Mouse (Mus musculus) intestine, postnatal 0 days (tissue): Measurements from ENCODE around the gene Ppp2r5d. TPM values are rescaled to one million over a fixed set of nuclear protein-coding genes. Genes with fewer than 3 reads are reported as not detected.

Source experiments
- ATAC-seq: fragments of 200-750 bp; cut with Nextera tagmentation; 2 replicates; pipeline ENCODE4 v1.8.0; 2017; ENCODE audit warnings: mild to moderate bottlenecking, moderate TSS enrichment, moderate library complexity
- H3K27ac ChIP-seq: fragments of 300-500 bp; sonication (generic); 2 replicates; pipeline ENCODE4 v1.5.1; 2014; ENCODE audit warnings: mild to moderate bottlenecking, low read depth, low read length, moderate library complexity
- H3K27me3 ChIP-seq: fragments of 300-500 bp; sonication (generic); replicated peaks from 2 replicates; pipeline ENCODE4 v1.6.1; 2014; ENCODE audit warnings: low read length, mixed read lengths; ENCODE audit not compliant: control insufficient read depth, insufficient read depth
- H3K36me3 ChIP-seq: fragments of 300-500 bp; sonication (generic); 2 replicates; pipeline ENCODE4 v1.6.1; 2014; ENCODE audit warnings: mild to moderate bottlenecking, moderate library complexity; ENCODE audit not compliant: control insufficient read depth, insufficient read depth
- H3K4me1 ChIP-seq: fragments of 300-500 bp; sonication (generic); replicated peaks from 2 replicates; pipeline ENCODE4 v1.6.1; 2014; ENCODE audit warnings: antibody characterized with exemption, low read length, mixed read lengths; ENCODE audit not compliant: control insufficient read depth, insufficient read depth
- H3K4me2 ChIP-seq: fragments of 300-500 bp; sonication (generic); replicated peaks from 2 replicates; pipeline ENCODE4 v1.6.1; 2014; ENCODE audit warnings: low read depth, mild to moderate bottlenecking, moderate library complexity
- H3K4me3 ChIP-seq: fragments of 300-500 bp; sonication (generic); 2 replicates; pipeline ENCODE4 v1.5.1; 2014; ENCODE audit warnings: low read depth, low read length
- H3K9ac ChIP-seq: fragments of 300-500 bp; sonication (generic); 2 replicates; pipeline ENCODE4 v1.6.1; 2014; ENCODE audit warnings: mild to moderate bottlenecking, low read depth, low read length
- H3K9me3 ChIP-seq: fragments of 300-500 bp; sonication (generic); 2 replicates; pipeline ENCODE4 v1.6.1; 2016; ENCODE audit warnings: mixed run types; ENCODE audit not compliant: control insufficient read depth
- CTCF ChIP-seq: sonication (generic); IDR thresholded peaks from 2 replicates; pipeline ENCODE4 v1.5.1; 2016; ENCODE audit warnings: low read depth, mild to moderate bottlenecking, control low read depth, antibody characterized with exemption, moderate library complexity
- whole genome bisulfite sequencing: fragments of 180-500 bp; shearing (Covaris S2); extraction: QIAGEN DNeasy Blood & Tissue Kit; methylation state at CpG from one replicate; pipeline ENCODE4 v1.1.7; 2014; 5-methylcytosine and 5-hydroxymethylcytosine counted together
- polyA plus RNA-seq: library from polyadenylated mRNA; unstranded; fragments of >200 nt; fragmentation: Nextera tagmentation; extraction: Ambion mirVana; gene quantifications from 2 replicates; pipeline ENCODE4 v1.2.1, GENCODE M21; 2015

Gene Ppp2r5d
- polyA plus RNA-seq, 1 experiment from 2014 or later, result 25.9 TPM

- H3K27me3 ChIP-seq, result no peaks in the 10 kb centered on the region
- peak overlapping the region; percentile 87 for H3K27ac ChIP-seq
- peaks cover 46% of the 10 kb centered on the region for H3K36me3 ChIP-seq
- peak; percentile 56 for TF ChIP-seq CTCF
- H3K9me3 ChIP-seq, result no peaks in the 10 kb centered on the region
- H3K4me2 ChIP-seq, result peak overlapping the region; percentile 89
- H3K4me1 ChIP-seq, result peaks cover 3% of the 10 kb centered on the region; the same call in 1 of the 2 replicates
- H3K4me3 ChIP-seq, result peak overlapping the region; percentile 87
- WGBS, result under 1% methylated on average over 34 of the region's 34 CpGs
- H3K9ac ChIP-seq, result peak overlapping the region; percentile 67
- no peak; the same call in 1 of the 2 replicates for ATAC-seq
These were observed 24.8 kb downstream of the Ppp2r5d start for GRCm38 (mm10) chr17:46679843-46680759.

GRCm38 (mm10) chr17:46678911-46679310, 26.0 kb downstream of the Ppp2r5d start:
- H3K9ac ChIP-seq, result no peak overlapping the region; the same call in 1 of the 2 replicates
- TF ChIP-seq CTCF, result no peak
- WGBS, result 48% methylated on average over 9 of the region's 9 CpGs
- no peaks in the 10 kb centered on the region for H3K27me3 ChIP-seq
- H3K4me2 ChIP-seq, result peak overlapping the region; percentile 89
- H3K36me3 ChIP-seq, result peaks cover 38% of the 10 kb centered on the region
- H3K27ac ChIP-seq, result no peak overlapping the region
- no peaks in the 10 kb centered on the region for H3K9me3 ChIP-seq
- H3K4me3 ChIP-seq, result no peak overlapping the region
- ATAC-seq, result no peak
- peaks cover 6% of the 10 kb centered on the region; the same call in 1 of the 2 replicates for H3K4me1 ChIP-seq

GRCm38 (mm10) chr17:46678416-46678815, 26.5 kb downstream of the Ppp2r5d start, which contains the start of gene Mea1:
Mea1 (plus strand) TSS chr17:46678793.
- H3K36me3 ChIP-seq, result peaks cover 33% of the 10 kb centered on the region
- H3K9ac ChIP-seq, result no peak within 1 kb of the TSS; the same call in 1 of the 2 replicates
- peaks cover 6% of the 10 kb centered on the region; the same call in 1 of the 2 replicates for H3K4me1 ChIP-seq
- no peaks in the 10 kb centered on the region for H3K27me3 ChIP-seq
- peak within 1 kb of the TSS; percentile 87; the same call in 1 of the 2 replicates for H3K27ac ChIP-seq
- no peak for ATAC-seq
- TF ChIP-seq CTCF, result no peak
- 82% methylated on average over 8 of the region's 9 CpGs for WGBS
- peak within 1 kb of the TSS; percentile 87 for H3K4me3 ChIP-seq
- peak within 1 kb of the TSS; percentile 89 for H3K4me2 ChIP-seq
- no peaks in the 10 kb centered on the region for H3K9me3 ChIP-seq

GRCm38 (mm10) chr17:46674530-46675283, 30.2 kb downstream of the Ppp2r5d start:
- Histone ChIP-seq H3K27ac (peak overlapping the region; percentile 79), H3K4me2 (peak overlapping the region; percentile 67), H3K4me1 (0 out of 2 replicates have a peak, but pooled peaks cover 3% of the 10 kb centered on the region), H3K27me3 (no peaks in the 10 kb centered on the region), H3K4me3 (peak overlapping the region; percentile 52), H3K36me3 (peaks cover 35% of the 10 kb centered on the region), H3K9me3 (no peaks in the 10 kb centered on the region), H3K9ac (peak overlapping the region; percentile 52)
- ATAC-seq, result peak; percentile 47
- 23% methylated on average over 15 of the region's 15 CpGs for WGBS
- TF ChIP-seq CTCF, result no peak

GRCm38 (mm10) chr17:46673850-46674529, 30.9 kb downstream of the Ppp2r5d start, which contains the start of gene Rrp36:
Rrp36 (minus strand) TSS chr17:46674352.
- H3K36me3 ChIP-seq, result peaks cover 41% of the 10 kb centered on the region
- no peak for TF ChIP-seq CTCF
- ATAC-seq, result peak; percentile 91
- peak within 1 kb of the TSS; percentile 52 for H3K9ac ChIP-seq
- peak within 1 kb of the TSS; percentile 67 for H3K4me2 ChIP-seq
- under 1% methylated on average over 43 of the region's 43 CpGs for WGBS
- no peaks in the 10 kb centered on the region for H3K27me3 ChIP-seq
- H3K27ac ChIP-seq, result peak within 1 kb of the TSS; percentile 79
- H3K4me1 ChIP-seq, result 0 out of 2 replicates have a peak, but pooled peaks cover 3% of the 10 kb centered on the region
- peak within 1 kb of the TSS; percentile 52 for H3K4me3 ChIP-seq
- H3K9me3 ChIP-seq, result no peaks in the 10 kb centered on the region
